Mouse (Mus musculus) adrenal gland, adult (tissue): ENCODE data around the gene Dnah6.

Source experiments
- DNase-seq, 2 experiments: peaks; one replicate each; pipeline ENCODE4 v3.0.0; 2022 to 2023; ENCODE audit warnings: low spot score in 1 of 2; ENCODE audit not compliant: inconsistent age in 2 of 2

Gene Dnah6

GRCm38 (mm10) chr6:73153675-73154074, 67.8 kb downstream of the Dnah6 start:
- DNase-seq, result peak; percentile 66 to 91

- DNase-seq, result no peak
Measured at GRCm38 (mm10) chr6:73143403-73143802, 78.0 kb downstream of the Dnah6 start.

GRCm38 (mm10) chr6:73142776-73143175, 78.7 kb downstream of the Dnah6 start:
- no peak for DNase-seq

- DNase-seq, result no peak
Measured at GRCm38 (mm10) chr6:73140836-73141235, 80.6 kb downstream of the Dnah6 start.

- no peak for DNase-seq
Measured at GRCm38 (mm10) chr6:73132784-73133183, 88.7 kb downstream of the Dnah6 start.

GRCm38 (mm10) chr6:73127594-73127993, 93.9 kb downstream of the Dnah6 start:
- DNase-seq, result no peak

GRCm38 (mm10) chr6:73120348-73120747, 101.1 kb downstream of the Dnah6 start:
- no peak for DNase-seq

- DNase-seq, result no peak
Measured at GRCm38 (mm10) chr6:73113898-73114297, 107.6 kb downstream of the Dnah6 start.

GRCm38 (mm10) chr6:73113365-73113764, 108.1 kb downstream of the Dnah6 start:
- DNase-seq, result no peak

- no peak for DNase-seq
Measured at GRCm38 (mm10) chr6:73093133-73093532, 128.3 kb downstream of the Dnah6 start.

- DNase-seq, result no peak
Measured at GRCm38 (mm10) chr6:73090836-73091235, 130.6 kb downstream of the Dnah6 start.

GRCm38 (mm10) chr6:73082571-73082970, 138.9 kb downstream of the Dnah6 start:
- no peak for DNase-seq

- DNase-seq, result no peak
Measured at GRCm38 (mm10) chr6:73072093-73072786, 149.2 kb downstream of the Dnah6 start.

- no peak for DNase-seq
Measured at GRCm38 (mm10) chr6:73071214-73071613, 150.2 kb downstream of the Dnah6 start.

- DNase-seq, result peak; percentile 8 to 22
Measured at GRCm38 (mm10) chr6:73070663-73071062, 150.8 kb downstream of the Dnah6 start.

- no peak for DNase-seq
Measured at GRCm38 (mm10) chr6:73064551-73064950, 156.9 kb downstream of the Dnah6 start.

- DNase-seq, result no peak
Measured at GRCm38 (mm10) chr6:73059596-73060121, 161.8 kb downstream of the Dnah6 start.

- DNase-seq, result no peak
Measured at GRCm38 (mm10) chr6:73059162-73059561, 162.3 kb downstream of the Dnah6 start.

- DNase-seq, result no peak
Measured at GRCm38 (mm10) chr6:73055347-73055746, 166.1 kb downstream of the Dnah6 start.

- no peak for DNase-seq
Measured at GRCm38 (mm10) chr6:73054807-73055206, 166.6 kb downstream of the Dnah6 start.

- no peak for DNase-seq
Measured at GRCm38 (mm10) chr6:73053526-73053925, 167.9 kb downstream of the Dnah6 start.

GRCm38 (mm10) chr6:73047259-73047658, 174.2 kb downstream of the Dnah6 start:
- no peak for DNase-seq

- no peak for DNase-seq
Measured at GRCm38 (mm10) chr6:73045944-73046343, 175.5 kb downstream of the Dnah6 start.
